Mouse (Mus musculus): ENCODE results near the gene Ubap2. TPM values are rescaled to one million over a fixed set of nuclear protein-coding genes. Genes with fewer than 3 reads are reported as not detected.

Gene Ubap2
- polyA plus RNA-seq, 1 experiment from 2014 or later, result 64.4 TPM

DNA sequence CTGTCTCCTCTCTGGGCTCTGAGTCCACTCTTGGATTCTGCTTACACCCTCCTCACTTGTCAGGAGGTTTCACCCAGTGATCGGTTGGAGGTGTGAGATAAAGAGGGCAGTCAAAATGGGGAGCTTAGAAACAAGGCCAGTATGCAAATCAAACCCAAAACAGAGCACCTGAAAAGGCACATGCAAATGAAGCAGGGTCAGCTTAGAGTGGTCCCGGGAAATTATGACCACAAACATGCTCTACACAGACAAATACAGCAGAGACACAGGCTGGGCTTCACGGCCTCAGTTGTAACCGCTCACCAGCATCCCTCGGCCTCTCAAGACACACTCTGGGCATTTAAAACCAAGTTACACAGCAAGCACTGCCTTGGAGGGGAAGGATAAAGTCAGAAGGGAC is 24.0 kb upstream of the Ubap2 start:
- Histone ChIP-seq H3K4me2 (replicated peaks) (no peak overlapping the region), H3K9me3 (replicated peaks) (no peaks in the 10 kb centered on the region), H3K27ac (replicated peaks) (no peak overlapping the region), H3K4me1 (0 out of 2 replicates have a peak, but pooled peaks cover 4% of the 10 kb centered on the region), H3K36me3 (peaks cover 86% of the 10 kb centered on the region), H3K4me3 (replicated peaks) (no peak overlapping the region), H3K9ac (no peak overlapping the region), H3K27me3 (no peaks in the 10 kb centered on the region)
- ATAC-seq (ENCODE audit: insufficient number of reproducible peaks, low FRiP score, low TSS enrichment, low read depth), result no peak
- WGBS, result 92% methylated on average over 5 of the region's 5 CpGs

DNA sequence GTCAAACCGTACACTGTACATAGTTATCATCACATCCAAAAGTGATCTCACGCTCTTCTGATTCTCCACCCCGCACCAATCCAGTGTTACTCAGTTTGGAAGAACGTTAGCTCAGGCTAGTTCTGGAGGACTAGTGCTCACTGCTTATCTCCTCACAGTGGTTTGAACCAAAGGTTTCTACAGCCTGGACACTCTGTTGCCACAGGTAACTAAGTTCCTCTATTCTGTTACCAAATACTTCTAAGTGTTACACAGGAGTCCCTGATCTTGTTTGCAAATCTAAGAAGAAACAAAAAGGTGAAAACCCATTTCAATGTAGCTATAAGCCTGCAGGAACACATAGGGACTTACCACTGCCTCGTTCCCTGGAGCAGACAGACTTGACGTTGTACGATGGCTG is 21.0 kb upstream of the Ubap2 start:
- no peak overlapping the region for H3K4me3 ChIP-seq (replicated peaks)
- WGBS, result 96% methylated on average over 7 of the region's 7 CpGs
- H3K27ac ChIP-seq (replicated peaks), result no peak overlapping the region
- no peak overlapping the region for H3K4me2 ChIP-seq (replicated peaks)
- no peaks in the 10 kb centered on the region for H3K4me1 ChIP-seq
- H3K9ac ChIP-seq, result no peak overlapping the region
- no peak for ATAC-seq (ENCODE audit: insufficient number of reproducible peaks, low FRiP score, low TSS enrichment, low read depth)
- H3K9me3 ChIP-seq (replicated peaks), result no peaks in the 10 kb centered on the region
- no peaks in the 10 kb centered on the region for H3K27me3 ChIP-seq
- peaks cover 88% of the 10 kb centered on the region for H3K36me3 ChIP-seq

DNA sequence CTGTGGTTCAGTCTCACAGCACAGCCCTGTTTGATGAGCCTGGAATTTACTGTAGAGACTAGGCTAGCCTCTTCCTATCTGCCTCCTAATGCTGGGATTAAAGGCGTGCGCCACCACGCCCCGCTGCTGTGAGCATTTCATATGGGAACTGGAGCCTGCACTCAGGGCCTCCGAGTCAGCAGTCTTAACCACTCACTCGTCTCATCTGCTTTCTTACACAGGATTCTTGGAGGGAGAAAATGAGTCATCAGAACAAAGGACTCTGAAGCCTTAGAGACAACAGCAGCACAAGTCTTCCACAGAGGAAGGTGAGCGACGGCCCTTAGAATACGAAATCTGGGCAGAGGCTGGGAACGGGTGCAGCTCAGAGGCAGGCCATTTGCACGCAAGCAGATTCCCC is 20.6 kb upstream of the Ubap2 start:
- H3K4me2 ChIP-seq (replicated peaks), result no peak overlapping the region
- no peaks in the 10 kb centered on the region for H3K4me1 ChIP-seq
- no peak overlapping the region for H3K4me3 ChIP-seq (replicated peaks)
- peaks cover 88% of the 10 kb centered on the region for H3K36me3 ChIP-seq
- WGBS, result 89% methylated on average over 11 of the region's 11 CpGs
- H3K9ac ChIP-seq, result no peak overlapping the region
- H3K9me3 ChIP-seq (replicated peaks), result no peaks in the 10 kb centered on the region
- no peak for ATAC-seq (ENCODE audit: insufficient number of reproducible peaks, low FRiP score, low TSS enrichment, low read depth)
- H3K27ac ChIP-seq (replicated peaks), result no peak overlapping the region
- no peaks in the 10 kb centered on the region for H3K27me3 ChIP-seq

DNA sequence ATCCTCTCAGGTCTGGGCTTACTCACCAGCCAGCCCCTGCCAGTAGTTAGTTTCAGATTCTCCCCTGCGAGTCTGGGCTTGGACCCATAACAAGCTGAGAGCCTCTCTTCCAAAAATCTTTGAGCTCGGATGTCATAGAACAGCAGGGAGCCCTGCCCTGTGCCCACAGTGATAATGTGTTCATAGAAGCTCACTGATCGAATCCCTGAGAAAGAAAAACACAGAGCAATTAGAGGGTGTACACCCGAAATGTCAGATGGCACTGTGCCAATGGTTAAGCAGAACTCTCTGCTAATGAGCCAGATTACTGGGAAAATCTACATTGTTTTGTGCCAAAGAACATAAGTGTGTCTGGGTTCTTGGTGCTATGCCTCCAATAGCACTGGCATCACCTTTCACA is 19.0 kb upstream of the Ubap2 start:
- Histone ChIP-seq H3K4me1 (no peaks in the 10 kb centered on the region), H3K36me3 (peaks cover 76% of the 10 kb centered on the region), H3K9me3 (replicated peaks) (no peaks in the 10 kb centered on the region), H3K27ac (replicated peaks) (peak overlapping the region; percentile 55; the same call in 1 of the 2 replicates), H3K4me2 (replicated peaks) (no peak overlapping the region), H3K4me3 (replicated peaks) (no peak overlapping the region), H3K9ac (no peak overlapping the region), H3K27me3 (no peaks in the 10 kb centered on the region)
- peak; percentile 49 for ATAC-seq (ENCODE audit: insufficient number of reproducible peaks, low FRiP score, low TSS enrichment, low read depth)
- WGBS, result 59% methylated on average over 4 of the region's 4 CpGs

DNA sequence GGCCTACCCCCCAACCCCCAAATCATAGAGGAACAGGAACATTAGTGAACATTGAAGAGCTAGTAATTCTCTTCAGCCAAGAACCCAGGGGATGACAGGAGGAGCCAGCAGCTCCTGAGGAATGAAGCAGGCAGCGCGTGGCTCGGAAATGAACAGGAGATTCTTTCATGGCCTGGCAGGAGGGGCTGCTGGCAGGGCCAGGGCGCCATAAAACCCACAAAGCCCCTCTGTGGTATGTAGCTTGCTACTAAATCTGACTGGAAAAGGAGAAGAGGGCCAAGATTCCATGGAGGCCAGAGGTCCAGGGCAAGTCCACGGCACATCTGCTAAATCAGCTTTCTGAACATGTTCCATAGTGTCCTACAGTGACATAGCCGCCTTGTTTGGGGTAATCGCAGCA is 14.9 kb upstream of the Ubap2 start:
- ATAC-seq (ENCODE audit: insufficient number of reproducible peaks, low FRiP score, low TSS enrichment, low read depth), result peak; percentile 31; the same call in 1 of the 2 replicates
- Histone ChIP-seq H3K9ac (no peak overlapping the region), H3K4me1 (0 out of 2 replicates have a peak, but pooled peaks cover 3% of the 10 kb centered on the region), H3K27me3 (no peaks in the 10 kb centered on the region), H3K4me3 (replicated peaks) (no peak overlapping the region), H3K36me3 (peaks cover 39% of the 10 kb centered on the region), H3K4me2 (replicated peaks) (no peak overlapping the region), H3K27ac (replicated peaks) (peak overlapping the region; percentile 30; the same call in 1 of the 2 replicates), H3K9me3 (replicated peaks) (no peaks in the 10 kb centered on the region)
- WGBS, result 64% methylated on average over 7 of the region's 7 CpGs

DNA sequence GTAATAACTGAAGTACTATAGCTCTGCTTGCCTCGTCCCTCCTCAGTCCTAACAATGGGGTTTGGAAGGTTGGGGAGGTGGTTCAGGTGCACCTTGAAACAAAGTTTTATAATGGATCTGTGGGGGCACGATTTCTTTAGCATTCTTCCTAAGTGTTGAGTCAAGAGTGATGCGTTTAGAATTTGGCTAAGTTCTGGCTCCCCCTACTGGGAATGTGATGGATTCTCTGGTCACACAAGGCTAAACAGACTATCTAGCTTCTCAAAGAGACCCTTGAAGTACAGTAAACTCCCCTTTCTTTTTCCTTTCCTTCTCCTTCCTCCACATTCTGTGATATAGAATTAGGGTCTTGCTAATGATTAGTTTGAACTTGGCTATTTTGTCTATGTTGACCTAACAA is 11.5 kb upstream of the Ubap2 start:
- Histone ChIP-seq H3K27ac (replicated peaks) (no peak overlapping the region), H3K4me3 (replicated peaks) (no peak overlapping the region), H3K36me3 (peaks cover 11% of the 10 kb centered on the region), H3K9me3 (replicated peaks) (no peaks in the 10 kb centered on the region), H3K27me3 (no peaks in the 10 kb centered on the region), H3K4me1 (0 out of 2 replicates have a peak, but pooled peaks cover 3% of the 10 kb centered on the region), H3K4me2 (replicated peaks) (no peak overlapping the region), H3K9ac (no peak overlapping the region)
- WGBS, result 17% methylated on average over 3 of the region's 3 CpGs
- no peak for ATAC-seq (ENCODE audit: insufficient number of reproducible peaks, low FRiP score, low TSS enrichment, low read depth)

DNA sequence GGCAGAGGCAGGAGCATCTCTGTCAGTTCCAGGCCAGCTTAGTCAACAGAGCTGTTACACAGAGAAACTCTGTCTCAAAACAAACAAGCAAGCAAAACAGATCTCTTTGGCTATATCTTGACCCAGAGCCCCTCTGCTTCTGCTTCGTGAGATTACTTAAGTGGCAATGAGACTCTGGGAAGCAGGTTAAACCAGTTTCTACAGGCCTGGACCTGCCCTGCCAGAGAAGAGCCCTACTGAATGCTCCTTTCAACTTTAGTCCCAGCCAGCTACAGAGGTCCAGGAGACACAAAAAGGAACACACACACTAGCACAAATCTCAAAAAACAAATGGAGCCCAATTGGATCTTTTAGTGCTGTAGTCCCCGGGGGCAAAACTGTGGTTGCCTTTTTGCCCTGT is 9.1 kb upstream of the Ubap2 start:
- H3K36me3 ChIP-seq, result no peaks in the 10 kb centered on the region
- no peaks in the 10 kb centered on the region for H3K9me3 ChIP-seq (replicated peaks)
- no peak overlapping the region for H3K9ac ChIP-seq
- no peak overlapping the region for H3K4me3 ChIP-seq (replicated peaks)
- 0 out of 2 replicates have a peak, but pooled peaks cover 3% of the 10 kb centered on the region for H3K4me1 ChIP-seq
- H3K4me2 ChIP-seq (replicated peaks), result no peak overlapping the region
- H3K27me3 ChIP-seq, result no peaks in the 10 kb centered on the region
- no peak for ATAC-seq (ENCODE audit: insufficient number of reproducible peaks, low FRiP score, low TSS enrichment, low read depth)
- peak overlapping the region; percentile 61 for H3K27ac ChIP-seq (replicated peaks)
- WGBS, result 57% methylated on average over 2 of the region's 2 CpGs

DNA sequence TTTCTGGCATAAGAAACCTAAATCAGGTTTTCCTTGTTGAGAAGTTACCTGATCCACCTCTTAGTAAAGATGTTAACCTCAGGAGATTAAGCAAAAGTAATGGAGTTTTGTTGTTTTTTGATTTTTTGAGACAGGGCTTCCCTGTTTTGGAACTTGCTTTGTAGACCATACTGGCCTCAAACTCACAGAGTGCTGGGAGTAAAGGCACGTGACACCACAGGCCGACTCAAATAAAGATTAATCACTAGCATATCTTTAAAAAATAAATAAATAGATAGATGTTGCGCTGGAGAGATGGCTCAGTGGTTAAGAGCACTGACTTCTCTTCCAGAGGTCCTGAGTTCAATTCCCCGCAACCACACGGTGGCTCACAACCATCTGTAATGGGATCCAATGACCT is 983 bp upstream of the Ubap2 start:
- Histone ChIP-seq H3K27ac (replicated peaks) (peak overlapping the region; percentile 98), H3K4me3 (replicated peaks) (peak overlapping the region; percentile 82), H3K4me2 (replicated peaks) (peak overlapping the region; percentile 55), H3K36me3 (peaks cover 3% of the 10 kb centered on the region; the same call in 1 of the 2 replicates), H3K9me3 (replicated peaks) (no peaks in the 10 kb centered on the region), H3K27me3 (no peaks in the 10 kb centered on the region), H3K9ac (peak overlapping the region; percentile 57; the same call in 1 of the 2 replicates), H3K4me1 (peaks cover 20% of the 10 kb centered on the region)
- 70% methylated on average over 5 of the region's 5 CpGs for WGBS
- no peak for ATAC-seq (ENCODE audit: insufficient number of reproducible peaks, low FRiP score, low TSS enrichment, low read depth)

DNA sequence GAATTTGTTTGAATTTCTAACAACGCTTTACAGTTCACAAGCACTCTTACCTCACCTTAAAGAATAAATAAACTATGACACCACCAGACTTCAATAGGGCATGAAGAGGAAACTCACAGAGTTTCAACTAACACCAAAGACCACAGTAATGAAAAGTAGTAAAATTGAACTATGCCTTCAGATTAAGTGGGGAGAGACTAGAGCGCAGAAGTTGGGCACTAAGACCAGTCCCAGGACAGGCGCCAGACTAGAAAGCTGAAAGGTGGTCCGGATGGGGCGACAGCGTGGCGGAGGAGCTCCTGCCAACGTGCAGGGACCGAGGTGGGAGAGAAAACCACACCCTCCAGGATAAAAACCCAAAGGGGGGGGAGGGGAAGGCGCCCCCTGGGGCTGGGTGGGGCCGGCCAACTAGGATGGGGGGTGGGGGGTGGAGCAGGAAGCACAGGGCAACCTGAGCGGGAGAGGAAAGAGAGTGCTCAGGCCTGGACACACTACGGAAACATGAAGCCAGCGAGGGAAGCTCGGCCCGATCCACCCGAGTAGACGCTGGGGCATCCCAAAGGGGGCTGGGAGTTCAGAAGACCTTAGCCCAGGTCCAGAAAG is 466 bp downstream of the Ubap2 start:
- no peaks in the 10 kb centered on the region for H3K27me3 ChIP-seq

DNA sequence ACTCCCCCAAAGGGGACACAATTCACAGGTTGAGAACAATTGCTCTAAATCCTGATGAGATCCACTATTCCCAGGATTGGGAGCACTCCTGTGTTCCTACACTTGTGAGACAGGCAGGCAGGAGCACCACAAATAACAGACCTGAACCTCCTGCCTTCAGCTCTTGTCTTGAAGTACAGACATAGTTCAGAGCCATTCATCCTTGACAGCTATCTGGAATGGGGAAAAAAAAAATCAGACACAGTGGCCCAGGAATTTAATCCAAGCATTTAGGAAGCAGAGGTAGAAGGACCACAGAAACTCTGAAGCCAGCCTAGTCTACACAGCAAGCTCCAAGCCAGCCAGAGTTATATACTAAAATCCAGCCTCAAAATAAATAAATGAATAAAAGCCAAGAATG is 6.8 kb downstream of the Ubap2 start:
- peaks cover 11% of the 10 kb centered on the region for H3K4me1 ChIP-seq
- H3K4me3 ChIP-seq (replicated peaks), result no peak overlapping the region
- H3K4me2 ChIP-seq (replicated peaks), result no peak overlapping the region
- no peaks in the 10 kb centered on the region for H3K27me3 ChIP-seq
- no peak for ATAC-seq (ENCODE audit: insufficient number of reproducible peaks, low FRiP score, low TSS enrichment, low read depth)
- H3K36me3 ChIP-seq, result peaks cover 41% of the 10 kb centered on the region
- H3K27ac ChIP-seq (replicated peaks), result no peak overlapping the region
- H3K9me3 ChIP-seq (replicated peaks), result no peaks in the 10 kb centered on the region
- no peak overlapping the region for H3K9ac ChIP-seq

More for the DNA sequence above, 466 bp downstream of the Ubap2 start:
- peak overlapping the region; percentile 82 for H3K4me3 ChIP-seq (replicated peaks)
- peak overlapping the region; percentile 55 for H3K4me2 ChIP-seq (replicated peaks)
- peak; percentile 67 for ATAC-seq (ENCODE audit: insufficient number of reproducible peaks, low FRiP score, low TSS enrichment, low read depth)
- H3K4me1 ChIP-seq, result peaks cover 20% of the 10 kb centered on the region
- WGBS, result 0% methylated on average over 17 of the region's 18 CpGs
- H3K36me3 ChIP-seq, result peaks cover 16% of the 10 kb centered on the region; the same call in 1 of the 2 replicates
- peak overlapping the region; percentile 98 for H3K27ac ChIP-seq (replicated peaks)
- peak overlapping the region; percentile 78 for H3K9ac ChIP-seq
- H3K9me3 ChIP-seq (replicated peaks), result no peaks in the 10 kb centered on the region

DNA sequence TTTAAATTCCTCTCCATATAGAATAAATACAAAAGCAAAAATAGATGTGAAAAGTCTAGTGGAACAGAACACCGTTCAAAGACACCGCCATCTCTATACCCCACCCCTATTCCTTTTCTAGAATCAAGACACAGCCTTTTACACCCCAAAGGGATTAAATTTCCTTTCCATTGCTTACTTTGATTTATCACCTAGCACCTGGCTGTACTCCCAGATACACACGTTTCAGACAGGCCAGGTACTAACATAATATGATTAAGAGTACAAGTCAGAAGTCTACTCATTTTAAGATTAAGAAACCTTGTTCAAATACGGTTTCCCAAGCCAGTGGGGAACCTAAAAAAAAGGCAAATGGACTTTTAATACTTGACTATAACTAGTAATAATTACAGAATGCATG is 8.6 kb downstream of the Ubap2 start:
- Histone ChIP-seq H3K4me3 (replicated peaks) (no peak overlapping the region), H3K4me2 (replicated peaks) (no peak overlapping the region), H3K9me3 (replicated peaks) (no peaks in the 10 kb centered on the region), H3K9ac (no peak overlapping the region), H3K27ac (replicated peaks) (no peak overlapping the region), H3K4me1 (no peaks in the 10 kb centered on the region; the same call in 1 of the 2 replicates), H3K36me3 (peaks cover 47% of the 10 kb centered on the region), H3K27me3 (no peaks in the 10 kb centered on the region)
- 71% methylated on average over 4 of the region's 4 CpGs for WGBS
- no peak for ATAC-seq (ENCODE audit: insufficient number of reproducible peaks, low FRiP score, low TSS enrichment, low read depth)

DNA sequence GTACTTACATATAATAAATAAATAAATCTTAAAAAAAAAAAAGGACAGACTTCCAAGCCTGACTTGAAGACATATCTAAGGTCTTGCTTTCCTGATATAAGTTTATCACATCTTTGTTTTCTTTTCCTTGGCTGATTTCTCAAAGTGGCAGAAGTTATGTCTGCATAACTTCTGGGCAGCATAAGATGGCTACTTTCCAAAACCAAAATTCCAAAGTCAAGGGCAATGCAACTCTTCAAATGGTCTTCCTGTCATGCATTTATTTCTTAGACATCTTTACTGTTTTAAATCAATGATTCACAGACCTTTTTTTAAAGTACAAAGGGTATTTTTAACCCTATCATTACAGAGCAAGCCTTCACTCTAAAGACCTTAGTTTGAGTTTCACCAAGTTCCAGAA is 14.3 kb downstream of the Ubap2 start:
- Histone ChIP-seq H3K4me2 (replicated peaks) (no peak overlapping the region), H3K27me3 (no peaks in the 10 kb centered on the region), H3K36me3 (peaks cover 15% of the 10 kb centered on the region), H3K27ac (replicated peaks) (no peak overlapping the region), H3K4me1 (peaks cover 6% of the 10 kb centered on the region; the same call in 1 of the 2 replicates), H3K9me3 (replicated peaks) (no peaks in the 10 kb centered on the region), H3K9ac (no peak overlapping the region), H3K4me3 (replicated peaks) (no peak overlapping the region)
- ATAC-seq (ENCODE audit: insufficient number of reproducible peaks, low FRiP score, low TSS enrichment, low read depth), result no peak
